Comparison of ENCODE assay signal across 10 mouse cellular contexts in the genomic region with DNA sequence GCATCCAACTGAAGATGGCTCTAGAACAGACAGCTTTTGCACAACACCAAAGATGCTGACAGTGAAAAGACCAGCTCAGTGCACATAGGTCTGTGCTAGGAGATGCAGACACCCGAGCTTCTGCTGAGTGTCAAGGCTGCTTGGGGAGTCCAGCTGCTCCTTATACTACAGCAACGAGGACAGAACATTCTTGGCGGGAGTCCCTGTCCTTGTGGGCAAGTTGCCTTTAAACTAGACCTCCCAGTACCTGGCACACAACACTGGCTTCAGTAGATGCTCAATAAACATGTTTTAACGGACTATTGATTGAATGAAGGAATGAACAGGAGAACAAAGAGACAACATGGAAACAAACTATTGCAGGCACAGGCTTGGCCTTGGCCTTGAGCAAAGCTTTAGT.
DNase-seq lines count a peak whose midpoint lies in the region; ATAC-seq lines count a peak whose summit lies in the region.
"Had no signal": no experiment of that assay in that cellular context is flagged by ENCODE, and none has a peak within 500 bp of the region (broad histone marks: within the 10 kb centered on the region; RNA-seq: fewer than 3 reads in every experiment).

No protein-coding gene starts in this region.

- peak; percentile 20 for DNase-seq in kidney, adult 18-20 months
- peak; percentile 54 for DNase-seq in embryonic facial prominence, embryonic 14.5 days (ENCODE audit: low spot score)
- DNase-seq in kidney, postnatal 36 days, result peak; percentile 23 to 38
- peak; percentile 66 for DNase-seq in ovary, postnatal 14 days (ENCODE audit: low spot score)
- DNase-seq in right cerebral cortex, postnatal 36 days (ENCODE audit: low spot score in 2 of 2), result no peak
- DNase-seq in cerebellum, adult 8-10 months, result no peak
- no peak for DNase-seq in embryo, embryonic 10 days (ENCODE audit: low spot score)
- DNase-seq: embryo, embryonic 11 days; spleen, adult 18-20 months had no signal

- WGBS in kidney, embryonic 14.5 days, result 66% methylated on average over 4 of the region's 4 CpGs
- WGBS in embryonic facial prominence, embryonic 14.5 days, result 47% methylated on average over 4 of the region's 4 CpGs

- no peaks in the 10 kb centered on the region for H3K27me3 ChIP-seq in kidney, embryonic 14.5 days (ENCODE audit: control insufficient read depth, insufficient read depth, low read length)
- H3K27me3 ChIP-seq in embryonic facial prominence, embryonic 14.5 days (replicated peaks; ENCODE audit: control insufficient read depth, insufficient read depth, low read length), result no peaks in the 10 kb centered on the region

- peaks cover 16% of the 10 kb centered on the region; the same call in 1 of the 2 replicates for H3K4me1 ChIP-seq in kidney, embryonic 14.5 days (ENCODE audit: control insufficient read depth, insufficient read depth, low read length)
- H3K4me1 ChIP-seq in embryonic facial prominence, embryonic 14.5 days (ENCODE audit: control insufficient read depth, insufficient read depth, low read length), result peaks cover 18% of the 10 kb centered on the region

- H3K36me3 ChIP-seq in kidney, embryonic 14.5 days (ENCODE audit: control insufficient read depth, insufficient read depth, low read length), result no peaks in the 10 kb centered on the region
- no peaks in the 10 kb centered on the region for H3K36me3 ChIP-seq in embryonic facial prominence, embryonic 14.5 days (ENCODE audit: control insufficient read depth, insufficient read depth, low read length)

- no peak overlapping the region for H3K9ac ChIP-seq in kidney, embryonic 14.5 days (ENCODE audit: low read depth, low read length)
- H3K9ac ChIP-seq in embryonic facial prominence, embryonic 14.5 days (ENCODE audit: low read depth, low read length), result no peak overlapping the region

- H3K4me2 ChIP-seq in kidney, embryonic 14.5 days (replicated peaks; ENCODE audit: low read depth, low read length), result no peak overlapping the region
- H3K4me2 ChIP-seq in embryonic facial prominence, embryonic 14.5 days (ENCODE audit: low read depth, low read length), result no peak overlapping the region

- no peaks in the 10 kb centered on the region for H3K9me3 ChIP-seq in kidney, embryonic 14.5 days (ENCODE audit: control insufficient read depth, low read length)
- H3K9me3 ChIP-seq in embryonic facial prominence, embryonic 14.5 days (ENCODE audit: control insufficient read depth, low read length), result no peaks in the 10 kb centered on the region

- no peak for ATAC-seq in kidney, embryonic 14.5 days (ENCODE audit: low FRiP score, low TSS enrichment)
- ATAC-seq in embryonic facial prominence, embryonic 14.5 days (ENCODE audit: low read depth), result no peak

- no peak overlapping the region; the same call in 1 of the 2 replicates for H3K27ac ChIP-seq in kidney, embryonic 14.5 days (ENCODE audit: low read depth, low read length)
- peak overlapping the region; percentile 56 for H3K27ac ChIP-seq in embryonic facial prominence, embryonic 14.5 days (replicated peaks; ENCODE audit: low read depth, low read length)

- no peak overlapping the region for H3K4me3 ChIP-seq in kidney, embryonic 14.5 days (ENCODE audit: low read length)
- H3K4me3 ChIP-seq in embryonic facial prominence, embryonic 14.5 days (ENCODE audit: low read depth, low read length), result no peak overlapping the region

Comparison
In these comparisons a context has a peak if more than half of its experiments do, and no peak if none do; other contexts are left out.
1. DNase-seq: peak in kidney, adult 18-20 months (single experiment), embryonic facial prominence, embryonic 14.5 days (single experiment), kidney, postnatal 36 days (2 of 2) and ovary, postnatal 14 days (single experiment); none in right cerebral cortex, postnatal 36 days (0 of 2), cerebellum, adult 8-10 months (single experiment) and embryo, embryonic 10 days (single experiment).